Mouse (Mus musculus): ENCODE measurements around the gene 2900026A02Rik.

2900026A02Rik gene

GRCm38 (mm10) chr5:113150871-113151553 is 70.0 kb downstream of the 2900026A02Rik start:
- no peak for DNase-seq (ENCODE audit: low read depth, low spot score)

- no peak for DNase-seq (ENCODE audit: low read depth, low spot score)
Observed at GRCm38 (mm10) chr5:113149052-113149451, 72.0 kb downstream of the 2900026A02Rik start.

GRCm38 (mm10) chr5:113147994-113148471 is 73.0 kb downstream of the 2900026A02Rik start:
- no peak for DNase-seq (ENCODE audit: low read depth, low spot score)

DNA sequence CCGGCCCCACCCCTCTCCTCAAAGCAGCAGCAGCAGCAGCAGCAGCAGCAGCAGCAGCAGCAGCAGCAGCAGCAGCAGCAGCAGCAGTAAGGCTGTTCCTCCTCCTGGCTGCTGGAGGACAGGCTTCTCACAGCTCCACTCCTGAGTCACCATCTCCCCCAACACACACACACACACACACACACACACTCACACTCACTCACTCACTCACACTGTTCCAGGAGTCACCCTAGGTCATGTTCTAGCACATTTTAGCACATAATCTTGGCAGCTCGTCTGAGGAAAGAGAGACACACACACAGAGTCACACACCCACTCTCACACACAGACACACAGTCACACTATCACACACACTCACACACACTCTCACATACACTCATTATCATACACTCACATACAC is 74.4 kb downstream of the 2900026A02Rik start:
- no peak for DNase-seq (ENCODE audit: low read depth, low spot score)

DNA sequence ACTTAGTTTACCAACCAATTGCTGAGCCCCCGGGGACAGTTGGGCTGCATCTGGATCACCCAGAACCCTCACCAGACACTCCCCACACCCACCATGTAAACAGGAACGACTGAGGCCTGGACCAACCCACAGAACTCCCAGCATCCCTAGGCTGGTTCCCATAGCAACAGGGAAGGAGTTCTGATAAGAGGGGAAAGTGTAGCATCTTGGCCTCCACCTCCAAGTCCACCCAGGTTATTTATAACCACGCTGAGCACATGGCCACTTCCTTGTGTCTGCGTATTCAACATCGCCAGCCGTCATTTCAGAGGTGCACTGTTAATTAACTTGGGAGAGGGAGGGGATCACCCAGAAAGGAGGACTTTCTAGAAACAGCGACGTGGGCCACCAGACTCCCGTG is 75.9 kb downstream of the 2900026A02Rik start:
- no peak for DNase-seq (ENCODE audit: low read depth, low spot score)

DNA sequence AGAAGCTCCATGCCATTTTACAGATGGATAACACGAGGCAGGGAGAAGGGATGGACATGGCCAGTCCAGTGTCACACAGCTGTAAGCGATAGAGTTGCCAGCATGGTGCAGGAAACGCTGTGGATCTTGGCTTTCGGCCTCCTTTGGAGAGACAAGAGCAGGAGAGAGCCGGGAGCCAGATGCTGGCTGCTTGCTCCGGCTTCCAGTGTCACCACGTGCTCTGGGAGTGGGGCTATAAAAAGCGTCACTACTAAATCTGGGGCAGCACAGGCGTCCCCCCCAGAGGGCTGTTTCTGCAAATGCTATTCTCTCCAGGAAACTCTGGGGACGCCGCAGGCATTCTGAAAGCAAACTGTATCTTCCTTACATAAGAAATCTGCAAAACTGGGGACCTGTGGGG is 78.5 kb downstream of the 2900026A02Rik start:
- no peak for DNase-seq (ENCODE audit: low read depth, low spot score)

GRCm38 (mm10) chr5:113142018-113142417 is 79.0 kb downstream of the 2900026A02Rik start:
- no peak for DNase-seq (ENCODE audit: low read depth, low spot score)

- no peak for DNase-seq (ENCODE audit: low read depth, low spot score)
Observed at GRCm38 (mm10) chr5:113140872-113141271, 80.2 kb downstream of the 2900026A02Rik start.

DNA sequence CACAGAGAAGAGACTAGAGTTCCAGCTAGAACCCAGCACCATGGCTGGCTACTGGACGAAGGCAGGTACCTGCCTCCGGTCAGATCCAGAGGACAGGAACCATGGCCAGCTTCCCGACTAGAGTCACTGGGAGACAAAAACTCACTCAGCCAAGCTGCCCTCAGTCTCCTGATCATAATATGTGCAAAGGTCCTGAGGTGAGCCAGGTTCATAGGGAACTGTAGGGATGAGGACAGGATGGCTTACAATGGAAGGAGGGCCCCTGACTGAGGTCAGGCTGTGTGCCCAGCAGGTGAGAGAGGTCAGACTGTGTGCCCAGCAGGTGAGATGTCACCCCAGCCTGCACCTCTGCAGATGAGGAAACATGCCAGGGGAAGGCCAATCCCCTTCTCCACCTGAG is 81.0 kb downstream of the 2900026A02Rik start:
- DNase-seq (ENCODE audit: low read depth, low spot score), result no peak

- DNase-seq (ENCODE audit: low read depth, low spot score), result no peak
Observed at GRCm38 (mm10) chr5:113139064-113139726, 81.8 kb downstream of the 2900026A02Rik start.

GRCm38 (mm10) chr5:113138319-113139063 is 82.5 kb downstream of the 2900026A02Rik start:
- DNase-seq (ENCODE audit: low read depth, low spot score), result no peak

GRCm38 (mm10) chr5:113137691-113138318 is 83.2 kb downstream of the 2900026A02Rik start:
- no peak for DNase-seq (ENCODE audit: low read depth, low spot score)

DNA sequence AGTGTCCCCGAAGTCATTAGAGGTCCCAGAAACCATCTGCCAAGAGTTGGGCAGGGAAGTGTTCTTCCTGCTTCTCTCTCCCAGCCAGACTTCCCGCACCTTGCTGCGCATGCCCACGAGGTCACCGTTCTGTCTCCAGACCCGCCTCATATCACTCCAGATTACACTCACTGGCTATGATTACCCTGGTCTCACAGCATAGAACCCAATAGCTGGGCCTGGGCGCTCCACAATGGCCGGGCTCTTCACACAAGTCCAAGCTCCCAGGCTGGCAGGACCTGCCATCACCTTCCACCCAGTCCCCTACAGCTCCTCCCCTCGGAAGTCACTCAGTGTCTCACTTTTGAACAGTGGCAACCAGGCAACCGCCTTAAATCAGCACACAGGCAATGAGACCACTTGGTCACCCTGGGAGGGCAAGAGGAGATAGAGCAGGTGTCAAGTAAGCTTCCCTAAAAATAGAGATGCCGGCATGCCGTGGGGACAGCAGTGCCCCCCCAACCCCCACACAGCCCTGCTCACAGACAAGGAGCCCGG is 84.0 kb downstream of the 2900026A02Rik start:
- DNase-seq (ENCODE audit: low read depth, low spot score), result no peak

DNA sequence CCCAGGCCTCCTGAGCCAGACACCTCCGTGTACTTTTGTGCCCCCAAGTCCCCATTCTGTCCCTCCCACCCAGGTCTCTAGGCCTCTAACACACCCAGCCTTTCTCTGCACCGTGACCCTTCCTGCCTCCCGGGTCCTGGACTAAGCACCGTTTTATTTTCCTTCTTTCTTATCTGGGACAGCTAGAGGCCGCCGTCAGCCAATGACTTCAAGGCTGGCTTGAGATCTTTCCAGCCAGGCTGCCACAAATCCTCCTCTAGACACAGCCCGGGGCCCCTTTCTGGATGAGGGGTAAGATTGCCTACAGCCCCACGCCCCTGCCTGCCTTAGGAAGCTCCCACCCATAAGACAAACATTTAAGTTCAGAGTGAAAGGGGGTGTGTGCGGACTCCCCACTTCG is 85.5 kb downstream of the 2900026A02Rik start:
- no peak for DNase-seq (ENCODE audit: low read depth, low spot score)

DNA sequence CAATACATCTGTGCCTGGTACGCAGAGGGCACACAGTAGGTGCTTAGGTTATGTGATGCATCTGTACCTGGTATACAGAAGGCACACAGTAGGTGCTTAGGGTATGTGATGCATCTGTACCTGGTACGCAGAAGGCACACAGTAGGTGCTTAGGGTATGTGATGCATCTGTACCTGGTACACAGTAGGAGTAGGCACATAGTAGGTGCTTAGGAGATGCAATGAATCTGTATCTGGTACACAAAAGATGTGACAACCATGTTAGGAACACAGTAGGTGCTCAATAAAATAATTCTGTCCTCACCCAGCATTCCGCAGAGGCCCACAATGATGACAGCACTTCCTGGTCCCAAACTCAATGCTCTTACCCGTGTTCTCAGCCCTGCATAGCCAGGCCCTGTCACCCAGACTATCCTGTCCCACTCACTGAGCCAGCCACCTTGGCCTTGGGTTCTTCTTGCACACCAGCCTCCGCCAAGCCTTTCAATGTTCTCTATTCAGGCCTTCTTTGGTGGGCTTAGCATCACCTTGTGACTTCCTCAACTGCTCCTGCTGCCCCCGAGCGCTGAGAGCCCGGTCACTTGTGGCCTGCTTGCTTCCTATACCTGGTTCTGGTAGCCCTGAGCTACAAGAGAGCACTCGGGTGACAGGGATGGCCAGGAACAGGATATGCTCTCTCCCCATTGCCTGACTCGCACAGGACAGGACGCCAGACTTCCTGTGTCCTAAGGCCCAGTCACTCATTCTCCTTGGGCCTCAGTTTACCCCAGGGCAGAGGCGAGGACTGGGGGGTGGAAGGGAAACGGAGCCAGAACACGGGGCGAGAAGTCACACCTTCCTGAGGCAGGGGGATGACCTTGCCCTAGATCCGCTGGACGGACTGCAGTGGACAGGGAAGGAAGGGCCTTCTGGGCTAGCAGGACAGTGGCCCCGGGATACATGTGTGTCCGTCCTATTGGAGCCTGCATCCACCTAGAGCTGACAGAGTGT is 87.0 kb downstream of the 2900026A02Rik start:
- DNase-seq (ENCODE audit: low read depth, low spot score), result no peak

GRCm38 (mm10) chr5:113133080-113133491 is 88.0 kb downstream of the 2900026A02Rik start:
- DNase-seq (ENCODE audit: low read depth, low spot score), result no peak

DNA sequence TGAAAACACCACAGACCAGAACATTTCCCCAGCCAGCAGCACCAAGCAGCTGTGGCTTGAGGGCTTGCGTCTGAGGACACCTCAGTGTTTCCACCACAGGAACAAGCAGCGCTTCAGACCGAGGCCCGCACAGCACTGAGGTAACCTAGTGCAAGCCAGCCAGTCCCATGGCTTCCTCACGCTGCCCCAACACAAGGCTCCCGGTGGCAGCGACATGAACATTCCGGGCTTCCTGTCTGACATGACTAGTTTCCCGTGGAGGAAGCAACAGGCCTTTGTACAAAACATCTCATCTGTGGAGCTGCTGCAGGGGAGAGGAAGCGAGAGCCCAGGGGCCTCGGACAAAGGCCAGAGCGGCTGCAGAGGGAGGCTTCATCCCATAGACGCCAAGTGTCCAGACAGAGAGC is 88.4 kb downstream of the 2900026A02Rik start:
- DNase-seq (ENCODE audit: low read depth, low spot score), result no peak

DNA sequence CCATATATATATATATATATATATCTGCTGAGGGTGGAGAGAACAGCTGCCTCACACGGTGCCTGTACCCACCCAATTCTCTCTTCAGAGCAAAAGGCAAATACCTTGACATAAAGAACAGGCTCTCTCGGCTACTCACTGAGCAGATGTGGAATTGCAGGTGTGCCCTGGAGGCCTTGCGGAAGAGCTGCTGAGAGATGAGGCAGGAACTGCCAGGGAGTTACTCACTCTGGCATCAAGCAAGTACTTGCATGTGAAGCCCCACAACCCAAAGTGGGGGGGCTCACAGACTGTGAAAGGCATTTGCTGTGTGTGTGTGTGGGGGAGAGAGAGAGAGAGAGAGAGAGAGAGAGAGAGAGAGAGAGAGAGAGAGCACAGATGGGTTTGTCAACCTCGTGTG is 92.6 kb downstream of the 2900026A02Rik start:
- DNase-seq (ENCODE audit: low read depth, low spot score), result no peak

DNA sequence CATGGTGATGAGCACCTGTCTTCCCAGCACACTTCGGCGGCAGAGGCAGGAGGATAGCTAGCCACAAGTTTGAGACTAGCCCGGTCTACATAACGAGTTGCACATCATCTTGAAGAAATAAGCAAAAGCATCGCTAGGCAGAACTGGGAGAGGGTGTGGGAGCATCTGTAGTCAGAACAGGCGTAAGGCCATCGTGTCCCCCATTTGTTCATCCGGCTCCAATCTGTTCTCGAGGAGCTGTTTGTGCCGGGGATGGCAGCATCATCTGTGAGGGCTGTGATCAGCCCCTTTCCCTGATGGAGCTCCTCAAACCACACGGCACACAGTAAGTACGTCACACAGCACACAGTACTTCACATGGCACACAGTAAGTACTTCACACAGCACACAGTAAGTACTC is 94.6 kb downstream of the 2900026A02Rik start:
- DNase-seq (ENCODE audit: low read depth, low spot score), result no peak

GRCm38 (mm10) chr5:113123693-113124092 is 97.3 kb downstream of the 2900026A02Rik start:
- no peak for DNase-seq (ENCODE audit: low read depth, low spot score)

All from c-Kit-negative CD71-positive TER-119-positive erythroid progenitor cells, embryonic 14.5 days (primary cell).